Mouse (Mus musculus): ENCODE measurements around the gene Mybphl.
A peak's percentile ranks its signal among the peaks of the same experiment; 100 is the strongest.

Gene Mybphl

DNA sequence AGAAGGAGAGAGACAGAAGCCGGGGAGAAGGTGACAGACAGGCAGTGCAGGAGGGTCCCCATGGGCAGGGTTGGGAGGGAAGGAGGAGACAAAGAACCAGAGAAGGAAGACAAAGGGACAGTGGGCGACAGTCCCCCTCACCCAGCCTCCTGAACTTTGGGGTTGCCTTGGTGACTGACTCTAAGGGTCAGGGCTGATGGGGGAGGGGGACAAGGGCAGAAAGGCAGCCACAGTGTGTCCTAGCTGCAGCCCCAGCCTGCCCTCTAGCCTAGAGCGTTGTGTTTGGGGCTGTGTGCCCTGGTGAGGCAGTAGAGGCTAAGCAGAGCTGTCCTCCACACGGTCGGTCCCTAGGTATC is 45.6 kb downstream of the Mybphl start:
- DNase-seq (ENCODE audit: low read depth, low spot score): no peak

DNA sequence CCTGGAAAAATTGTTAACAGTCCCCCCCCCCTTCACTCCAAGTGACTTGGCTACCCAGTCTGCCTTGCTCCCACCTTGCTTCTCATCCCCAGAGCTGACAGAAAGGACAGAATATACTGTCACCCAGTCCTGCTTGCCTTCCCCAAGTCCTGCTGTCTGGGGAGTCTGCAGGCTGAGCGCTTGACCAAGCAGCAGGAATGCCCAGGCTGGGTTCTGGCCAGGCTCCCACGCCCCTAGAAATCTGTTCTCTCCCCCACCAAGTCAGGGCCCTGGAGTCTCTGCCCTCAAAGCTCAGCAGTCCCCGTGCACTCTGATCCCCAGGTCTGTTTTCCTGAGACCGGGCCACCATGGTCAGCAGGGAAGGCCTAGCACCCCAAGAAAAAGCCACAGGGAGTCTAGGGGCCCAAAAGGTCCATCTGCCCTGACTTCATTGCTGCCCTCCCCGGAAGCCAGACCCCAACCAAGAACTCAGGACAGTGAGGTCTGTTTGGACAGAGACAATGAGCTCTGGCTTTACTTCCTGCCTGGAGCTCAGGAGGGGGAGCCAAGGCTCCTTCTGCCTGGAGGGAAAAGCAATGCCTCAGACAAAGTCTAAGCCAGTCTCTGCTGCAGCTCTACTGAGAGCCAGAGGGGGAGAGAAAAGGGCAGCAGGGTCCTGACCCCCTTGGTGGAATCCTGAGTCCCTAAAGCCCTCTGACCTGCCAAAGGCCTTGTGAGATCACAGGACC is 46.5 kb downstream of the Mybphl start:
- DNase-seq (ENCODE audit: low read depth, low spot score): no peak

DNA sequence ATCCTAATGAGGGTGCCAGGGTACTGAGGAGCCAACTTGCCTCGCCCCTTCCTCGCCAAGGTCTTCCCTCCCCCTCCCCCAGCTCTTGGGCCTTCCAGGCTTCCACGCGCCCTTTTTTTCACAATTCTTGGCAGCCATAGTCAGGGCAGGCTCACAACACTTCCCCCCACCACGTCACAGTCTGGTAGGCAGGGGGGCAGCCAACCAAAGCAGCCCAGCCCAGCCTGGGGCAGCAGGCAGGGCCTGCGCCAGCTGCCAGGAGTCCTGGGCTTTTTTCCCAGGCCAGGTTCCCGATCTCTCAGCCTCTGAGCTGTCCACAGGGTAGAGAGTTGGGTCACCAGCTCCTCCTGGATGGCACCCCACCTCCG is 47.0 kb downstream of the Mybphl start:
- DNase-seq (ENCODE audit: low read depth, low spot score): peak; percentile 93

DNA sequence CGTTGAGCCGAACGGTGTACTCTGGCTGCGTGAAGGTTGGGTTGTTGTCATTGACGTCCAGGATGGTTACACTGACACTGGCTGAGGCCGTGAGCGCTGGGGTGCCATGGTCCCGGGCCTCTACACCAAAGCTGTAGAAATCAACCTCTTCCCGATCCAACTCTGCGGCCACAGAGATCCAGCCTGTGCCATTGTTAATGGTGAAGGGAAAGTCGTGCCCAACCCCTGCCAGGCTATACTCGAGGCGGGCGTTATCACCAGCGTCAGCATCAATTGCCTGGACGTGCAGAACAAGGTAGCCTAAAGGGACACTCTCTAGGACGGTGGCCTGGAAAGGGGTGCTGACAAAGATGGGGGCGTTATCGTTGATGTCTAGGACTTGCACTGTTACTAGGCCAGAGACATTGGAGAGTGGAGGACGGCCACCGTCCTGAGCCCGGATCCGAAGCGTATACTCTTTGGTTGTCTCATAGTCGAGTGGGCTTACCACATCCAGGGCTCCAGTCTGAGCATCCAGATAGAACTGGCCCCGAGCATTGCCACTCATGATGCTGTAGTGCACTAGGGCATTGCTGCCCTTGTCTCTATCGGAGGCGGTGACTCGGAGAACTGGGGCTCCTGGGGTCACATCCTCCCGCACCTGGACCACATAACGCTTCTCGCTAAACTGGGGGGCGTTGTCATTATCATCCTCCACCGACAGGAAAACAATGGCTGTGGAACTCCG is 49.1 kb downstream of the Mybphl start:
- no peak for DNase-seq (ENCODE audit: low read depth, low spot score)

DNA sequence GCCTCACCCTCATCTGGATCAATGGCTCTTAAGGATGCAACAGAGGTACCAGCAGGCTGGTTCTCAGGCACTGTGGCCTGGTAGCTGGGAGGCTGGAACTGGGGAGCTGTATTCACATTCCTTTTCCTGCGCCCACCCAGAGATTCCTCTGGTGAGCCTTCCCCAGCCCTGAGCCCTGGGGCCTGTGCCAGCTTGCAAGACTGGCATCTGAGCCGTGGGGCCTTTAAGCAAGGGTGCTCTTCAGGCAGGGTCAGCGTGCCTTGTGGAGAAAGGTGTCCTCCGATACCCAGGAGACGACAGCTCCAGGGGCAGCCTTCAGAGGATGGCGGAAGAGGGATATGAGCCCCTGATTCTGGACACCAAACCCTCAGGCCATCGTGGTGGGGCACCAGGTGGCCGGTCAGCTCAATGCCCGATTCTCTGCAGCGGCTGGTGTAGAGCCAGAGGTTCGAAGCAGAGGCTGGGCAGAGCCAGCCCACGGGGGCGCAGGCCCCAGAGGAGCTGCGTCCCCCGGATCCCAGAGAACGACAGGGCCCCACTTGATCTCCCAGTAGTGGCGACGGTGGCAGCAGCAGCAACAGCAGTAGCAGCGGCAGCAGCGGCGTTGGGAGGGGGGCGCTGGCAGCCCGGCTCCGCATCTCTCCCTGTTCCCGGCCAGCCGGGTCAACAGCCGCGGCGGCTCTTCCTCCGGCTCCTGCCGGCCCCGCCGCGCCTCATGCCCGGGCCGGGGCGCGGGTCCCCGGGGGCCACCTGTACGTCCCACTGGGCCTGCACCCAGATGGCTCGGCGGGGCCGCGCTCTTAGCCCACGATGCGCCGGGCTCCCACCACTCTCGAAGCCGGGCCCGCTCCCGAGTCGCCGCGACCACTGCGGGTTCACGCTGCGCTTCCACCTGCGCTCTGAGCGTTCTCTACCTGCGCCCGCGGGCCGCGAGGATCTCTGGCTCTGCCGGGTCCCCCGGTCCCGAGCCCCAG is 50.4 kb downstream of the Mybphl start, which contains the start of gene Celsr2:
TSS of gene Celsr2 (minus strand) at position 696 of the 974 bp plus-strand sequence.
- peak; percentile 67 for DNase-seq (ENCODE audit: low read depth, low spot score)

DNA sequence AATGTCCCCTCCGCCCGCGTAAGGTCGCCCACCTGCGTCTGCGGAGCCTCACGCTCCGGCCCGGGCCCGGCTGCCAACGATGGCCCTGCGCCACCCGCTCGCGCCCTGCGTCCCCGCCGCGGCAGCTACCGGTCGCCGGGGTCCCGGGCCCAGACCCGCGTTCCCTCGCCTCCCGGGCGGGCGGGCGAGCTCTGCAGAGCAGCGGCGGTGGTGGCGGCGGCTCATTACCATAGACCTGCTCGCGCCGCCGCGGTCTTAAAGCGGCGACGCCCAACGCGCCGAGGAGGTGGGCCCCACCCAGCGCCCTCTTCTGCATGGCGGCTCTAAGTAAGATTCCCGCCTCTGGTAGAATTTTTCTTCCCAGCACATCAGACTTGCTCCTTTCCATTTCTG is 51.1 kb downstream of the Mybphl start:
- peak; percentile 94 for DNase-seq (ENCODE audit: low read depth, low spot score)

DNA sequence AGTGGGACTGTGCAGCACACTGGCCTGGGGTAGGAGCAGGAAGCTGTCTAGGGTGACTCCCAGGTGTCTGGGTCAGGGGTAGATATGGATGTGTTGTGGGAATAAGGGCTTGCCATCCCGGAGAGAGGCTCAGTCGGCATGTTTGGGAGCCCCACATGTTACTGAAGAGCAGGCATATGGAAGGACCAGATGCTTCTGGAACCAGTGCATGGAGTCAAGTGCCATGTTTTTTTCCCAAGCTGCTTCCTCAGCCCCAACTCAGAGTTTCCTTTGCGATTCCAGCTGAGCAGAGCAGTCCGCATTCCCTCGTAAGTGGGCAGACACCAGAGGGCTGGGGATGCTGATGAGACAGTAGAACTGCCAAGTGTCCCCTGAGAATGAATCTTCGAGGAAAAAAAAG is 58.3 kb downstream of the Mybphl start:
- DNase-seq (ENCODE audit: low read depth, low spot score): peak; percentile 59

DNA sequence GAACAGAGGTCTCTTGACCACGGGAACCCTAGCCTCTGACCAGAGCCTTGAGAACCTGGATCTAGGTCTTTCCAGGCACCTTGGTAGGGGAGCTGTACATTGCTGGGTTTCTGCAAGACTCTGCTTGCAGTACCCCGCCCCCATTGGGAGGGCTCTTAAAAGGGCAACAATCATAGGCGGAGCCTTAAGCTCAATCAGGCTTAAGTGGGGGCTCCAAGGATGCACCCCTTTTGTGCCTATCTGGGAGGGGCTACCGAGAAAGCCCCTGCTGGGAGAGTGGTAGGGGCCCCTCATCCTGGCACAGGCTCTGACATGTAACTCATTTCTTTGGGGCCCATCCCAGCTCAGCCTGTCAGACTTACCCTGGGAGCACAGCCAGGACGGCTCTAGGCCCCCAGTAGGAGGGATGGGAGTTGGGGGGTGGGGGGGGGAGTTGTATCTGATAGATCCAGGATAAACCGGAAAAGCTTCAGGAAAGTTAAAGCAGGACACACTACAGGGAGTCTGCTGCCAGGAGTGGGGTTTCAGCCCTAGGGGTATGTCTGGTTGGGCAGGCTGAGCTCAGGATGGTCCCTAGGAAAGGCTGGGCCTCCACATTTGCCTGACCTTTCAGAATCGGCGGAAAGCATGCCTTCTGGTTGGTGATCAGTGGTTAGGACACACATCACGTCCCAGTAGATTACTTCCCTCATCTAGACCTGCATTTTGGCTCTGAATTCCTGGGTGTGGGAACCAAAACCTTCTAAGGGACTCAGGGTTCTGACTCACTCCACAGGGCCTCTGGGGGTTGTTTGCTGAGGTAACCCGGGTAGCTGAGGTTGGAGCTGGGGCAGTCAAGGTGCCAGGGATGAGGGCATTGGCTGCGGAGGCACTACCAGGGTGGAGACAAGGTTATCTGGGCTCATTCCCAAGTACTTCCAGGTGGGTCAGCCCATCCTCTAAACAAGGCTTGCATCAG is 59.4 kb downstream of the Mybphl start:
- peak; percentile 93 for DNase-seq (ENCODE audit: low read depth, low spot score)

DNA sequence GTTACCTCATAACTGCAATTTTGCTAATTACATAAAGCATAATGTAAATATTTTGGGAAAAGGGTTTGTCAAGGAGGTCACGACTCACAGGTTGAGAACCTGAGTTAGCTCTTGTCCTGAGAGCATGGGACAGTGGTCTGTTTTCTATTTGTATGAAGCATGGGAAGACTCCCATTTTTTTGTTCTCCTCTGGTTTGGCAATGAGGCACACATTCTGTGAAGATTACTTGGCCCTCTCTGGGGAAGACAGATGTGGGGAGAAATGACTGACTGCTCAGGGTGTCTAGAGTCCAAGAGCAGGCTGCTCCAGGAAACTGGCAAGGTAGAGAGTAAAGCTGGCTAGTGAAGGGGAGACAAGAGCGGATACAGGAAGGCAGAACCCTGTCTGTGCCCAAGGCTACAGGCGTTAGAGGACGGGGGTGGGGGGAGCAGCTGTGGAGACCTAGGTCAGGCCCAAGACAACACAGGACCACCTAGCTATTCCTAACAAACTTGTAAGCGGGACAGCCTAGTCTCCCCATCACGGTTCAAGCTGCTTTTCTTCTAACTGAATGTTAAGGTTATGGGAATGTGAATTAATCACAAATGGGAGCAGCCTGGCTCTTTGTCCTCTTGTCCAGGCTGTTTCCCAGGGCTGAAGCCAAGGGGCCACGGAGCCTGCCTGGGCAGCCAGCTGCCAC is 60.4 kb downstream of the Mybphl start:
- DNase-seq (ENCODE audit: low read depth, low spot score): no peak

DNA sequence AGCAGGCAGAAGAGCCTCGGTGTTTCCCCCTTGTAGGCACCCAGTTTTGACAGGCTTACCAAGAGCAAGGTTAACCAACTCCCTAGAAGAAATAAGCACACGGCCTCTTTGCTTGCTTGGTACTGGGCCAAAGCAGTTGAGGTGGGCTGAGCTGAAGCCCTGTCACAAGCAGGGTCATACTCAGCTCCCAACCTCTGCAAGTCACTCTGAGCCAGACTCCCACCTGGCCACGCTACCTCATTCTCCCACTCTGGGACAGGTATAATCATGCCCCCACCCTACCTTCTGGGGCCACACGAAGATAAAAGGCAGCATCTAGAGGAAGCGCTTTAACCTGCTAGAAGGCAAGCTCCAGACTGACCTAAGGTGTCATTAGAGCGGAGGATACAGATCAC is 60.9 kb downstream of the Mybphl start:
- DNase-seq (ENCODE audit: low read depth, low spot score): no peak
